ENCODE assay signal across 25 mouse cellular contexts in genomic region chrX:21744997-21745396, GRCm38 (mm10). TPM values are rescaled to one million over a fixed set of nuclear protein-coding genes. Genes with fewer than 3 reads are reported as not detected.
"Had no signal": no experiment of that assay in that cellular context is flagged by ENCODE, and none has a peak within 500 bp of the region (broad histone marks: within the 10 kb centered on the region; RNA-seq: fewer than 3 reads in every experiment).

Gene Gm28269 (minus strand): TSS chrX:21745097.

- DNase-seq: retina, postnatal 1 day; right cerebral cortex, adult 18-20 months; right cerebral cortex, postnatal 14 days; right cerebral cortex, postnatal 25 days; right cerebral cortex, postnatal 4 days; spleen, adult 18-20 months; thymus, adult 18-20 months; thymus, adult 2 months; thymus, postnatal 14 days; thymus, postnatal 25 days; thymus, postnatal 36 days; thymus, postnatal 4 days had no signal

- H3K36me3 ChIP-seq: neural tube, embryonic 12.5 days; neural tube, embryonic 13.5 days; neural tube, embryonic 15.5 days; stomach, embryonic 15.5 days had no signal

- H3K4me1 ChIP-seq: neural tube, embryonic 12.5 days; neural tube, embryonic 13.5 days; neural tube, embryonic 15.5 days; stomach, embryonic 15.5 days had no signal

- H3K27me3 ChIP-seq: neural tube, embryonic 12.5 days; neural tube, embryonic 13.5 days; neural tube, embryonic 15.5 days; stomach, embryonic 15.5 days had no signal

- H3K4me3 ChIP-seq: neural tube, embryonic 12.5 days; neural tube, embryonic 13.5 days; neural tube, embryonic 15.5 days; stomach, embryonic 15.5 days had no signal

- H3K27ac ChIP-seq: neural tube, embryonic 12.5 days; neural tube, embryonic 13.5 days; neural tube, embryonic 15.5 days; stomach, embryonic 15.5 days; stomach, postnatal 0 days had no signal

RNA-seq across cellular contexts. Expression of gene Gm28269, which starts in this region (rescaled TPM):
- polyA plus RNA-seq: neural tube, embryonic 11.5 days; neural tube, embryonic 12.5 days; neural tube, embryonic 13.5 days; neural tube, embryonic 14.5 days; neural tube, embryonic 15.5 days; small intestine, adult 2 months; spleen, adult 2 months; stomach, embryonic 14.5 days; stomach, embryonic 15.5 days; stomach, embryonic 16.5 days; stomach, postnatal 0 days; thymus, adult 2 months; thymus, postnatal 0 days; urinary bladder, adult 2 months had no signal
